Mouse (Mus musculus) liver, embryonic 11.5 days (tissue): ENCODE measurements around the gene Ifngr2. TPM values are rescaled to one million over a fixed set of nuclear protein-coding genes. Genes with fewer than 3 reads are reported as not detected.

Source experiments
- ATAC-seq: fragments of 200-750 bp; cut with Nextera tagmentation; replicated peaks from 2 replicates; pipeline ENCODE4 v1.8.0; 2017; ENCODE audit warnings: moderate number of reproducible peaks, mild to moderate bottlenecking, moderate TSS enrichment, moderate library complexity; ENCODE audit not compliant: low FRiP score
- DNase-seq: peaks from one replicate; pipeline ENCODE4 v3.0.0-alpha.2; 2017; ENCODE audit warnings: low spot score
- H3K27ac ChIP-seq: fragments of 300-500 bp; sonication (generic); 2 replicates; pipeline ENCODE4 v1.5.1; 2014; ENCODE audit warnings: mild to moderate bottlenecking, low read depth, low read length, control low read depth
- H3K27me3 ChIP-seq: fragments of 300-500 bp; sonication (generic); replicated peaks from 2 replicates; pipeline ENCODE4 v1.6.1; 2014; ENCODE audit warnings: low read length, mixed read lengths; ENCODE audit not compliant: control insufficient read depth, insufficient read depth
- H3K36me3 ChIP-seq: fragments of 300-500 bp; sonication (generic); 2 replicates; pipeline ENCODE4 v1.6.1; 2014; ENCODE audit warnings: mild to moderate bottlenecking, low read length, moderate library complexity, mixed read lengths; ENCODE audit not compliant: control insufficient read depth, insufficient read depth
- H3K4me1 ChIP-seq: fragments of 300-500 bp; sonication (generic); replicated peaks from 2 replicates; pipeline ENCODE4 v1.6.1; 2014; ENCODE audit warnings: low read length, mixed read lengths; ENCODE audit not compliant: control insufficient read depth, insufficient read depth
- H3K4me2 ChIP-seq: fragments of 300-500 bp; sonication (generic); 2 replicates; pipeline ENCODE4 v1.6.1; 2014; ENCODE audit warnings: mild to moderate bottlenecking, control low read depth, moderate library complexity
- H3K4me3 ChIP-seq: fragments of 300-500 bp; sonication (generic); 2 replicates; pipeline ENCODE4 v1.5.1; 2014; ENCODE audit warnings: low read depth, low read length, control low read depth
- H3K9ac ChIP-seq: fragments of 300-500 bp; sonication (generic); 2 replicates; pipeline ENCODE4 v1.6.1; 2014; ENCODE audit warnings: low read depth, low read length, control low read depth
- H3K9me3 ChIP-seq: fragments of 300-500 bp; sonication (generic); 2 replicates; pipeline ENCODE4 v1.6.1; 2016; ENCODE audit warnings: low read length, inconsistent platforms, mixed read lengths; ENCODE audit not compliant: control insufficient read depth
- WGBS: fragments of 180-500 bp; shearing (Covaris S2); extraction: QIAGEN DNeasy Blood & Tissue Kit; methylation state at CpG from one replicate; pipeline ENCODE4 v1.1.7; 2014; 5-methylcytosine and 5-hydroxymethylcytosine counted together
- microRNA-seq: library from miRNA; unstranded; fragments of <30 nt; microRNA quantifications from one replicate; pipeline ENCODE4, GENCODE M21; 2017; ENCODE audit warnings: borderline number of aligned reads
- polyA plus RNA-seq: library from polyadenylated mRNA; unstranded; fragments of >200 nt; fragmentation: Nextera tagmentation; extraction: Ambion mirVana; gene quantifications from 2 replicates; pipeline ENCODE4 v1.2.1, GENCODE M21; 2014

Ifngr2 gene
- polyA plus RNA-seq, 1 experiment from 2014 or later = 28.7 TPM

- no peaks in the 10 kb centered on the region for H3K4me1 ChIP-seq
- no peaks in the 10 kb centered on the region for H3K9me3 ChIP-seq
- H3K4me2 ChIP-seq = no peak overlapping the region
- no peaks in the 10 kb centered on the region for H3K36me3 ChIP-seq
- H3K9ac ChIP-seq = no peak overlapping the region
- H3K27me3 ChIP-seq = no peaks in the 10 kb centered on the region
- DNase-seq = no peak
- H3K4me3 ChIP-seq = no peak overlapping the region
- no peak overlapping the region for H3K27ac ChIP-seq
- ATAC-seq = no peak
- WGBS = 60% methylated on average over 11 of the region's 11 CpGs
Observed at GRCm38 (mm10) chr16:91611248-91611647, 64.4 kb downstream of the Ifngr2 start.

- Histone ChIP-seq H3K4me2 (no peak overlapping the region), H3K4me1 (no peaks in the 10 kb centered on the region), H3K27me3 (no peaks in the 10 kb centered on the region), H3K4me3 (no peak overlapping the region), H3K36me3 (no peaks in the 10 kb centered on the region), H3K9me3 (no peaks in the 10 kb centered on the region), H3K27ac (no peak overlapping the region), H3K9ac (no peak overlapping the region)
- 82% methylated on average over 5 of the region's 5 CpGs for WGBS
- no peak for DNase-seq
- ATAC-seq = no peak
Observed at GRCm38 (mm10) chr16:91612525-91612924, 65.7 kb downstream of the Ifngr2 start.

- Histone ChIP-seq H3K4me2 (no peak overlapping the region), H3K27ac (no peak overlapping the region), H3K27me3 (no peaks in the 10 kb centered on the region), H3K36me3 (no peaks in the 10 kb centered on the region), H3K9me3 (no peaks in the 10 kb centered on the region), H3K4me3 (no peak overlapping the region), H3K4me1 (no peaks in the 10 kb centered on the region), H3K9ac (no peak overlapping the region)
- no peak for ATAC-seq
- 82% methylated on average over 6 of the region's 6 CpGs for WGBS
- DNase-seq = no peak
Observed at GRCm38 (mm10) chr16:91614552-91614951, 67.7 kb downstream of the Ifngr2 start.

Small RNA genes within 50 kb of the gene (microRNA-seq; reads per million reads assigned to microRNA genes)
- gene Mir6367 = not detected

Other genes starting within 250 kb of the Ifngr2 start
- gene Ifnar2, start 174.3 kb upstream of the Ifngr2 start, polyA plus RNA-seq = 66.7 and 70.9 TPM in 2 replicates
- not detected in 2 replicates for gene Gm21970, start 155.4 kb upstream of the Ifngr2 start, polyA plus RNA-seq
- 29.8 and 32.9 TPM in 2 replicates for gene Il10rb, start 140.9 kb upstream of the Ifngr2 start, polyA plus RNA-seq
- 32.6 and 35.5 TPM in 2 replicates for gene Ifnar1, start 61.8 kb upstream of the Ifngr2 start, polyA plus RNA-seq
- gene Tmem50b, start 50.7 kb downstream of the Ifngr2 start, polyA plus RNA-seq = 13.3 and 14.0 TPM in 2 replicates
- 2.2 and 3.0 TPM in 2 replicates for gene Dnajc28, start 72.0 kb downstream of the Ifngr2 start, polyA plus RNA-seq
- gene Gart, start 99.9 kb downstream of the Ifngr2 start, polyA plus RNA-seq = 227 and 251 TPM in 2 replicates
- 90.9 and 101 TPM in 2 replicates for gene Son, start 100.4 kb downstream of the Ifngr2 start, polyA plus RNA-seq
- gene Donson, start 141.7 kb downstream of the Ifngr2 start, polyA plus RNA-seq = 38.3 and 44.4 TPM in 2 replicates
- gene Cryzl1, start 181.9 kb downstream of the Ifngr2 start, polyA plus RNA-seq = 56.4 and 57.7 TPM in 2 replicates
- gene Itsn1, start 182.2 kb downstream of the Ifngr2 start, polyA plus RNA-seq = 24.0 and 24.5 TPM in 2 replicates